Mouse (Mus musculus) testis, adult 2 months (tissue): ENCODE results near the gene Cldn34b4. TPM values are rescaled to one million over a fixed set of nuclear protein-coding genes. Genes with fewer than 3 reads are reported as not detected.

ENCODE experiments used
- H3K27ac ChIP-seq: fragments of 200-500 bp; 2 replicates; pipeline ENCODE4 v1.5.1; 2012; ENCODE audit warnings: low read depth, low read length; ENCODE audit not compliant: control insufficient read depth, insufficient read depth
- H3K27me3 ChIP-seq: fragments of 200-500 bp; 2 replicates; pipeline ENCODE4 v1.6.1; 2012; ENCODE audit warnings: mild to moderate bottlenecking, low read length, moderate library complexity; ENCODE audit not compliant: control insufficient read depth, insufficient read depth
- H3K36me3 ChIP-seq: fragments of 200-500 bp; 2 replicates; pipeline ENCODE4 v1.6.1; 2012; ENCODE audit warnings: mild to moderate bottlenecking, low read length; ENCODE audit not compliant: control insufficient read depth, insufficient read depth
- H3K4me1 ChIP-seq: fragments of 200-500 bp; 2 replicates; pipeline ENCODE4 v1.6.1; 2012; ENCODE audit warnings: low read length; ENCODE audit not compliant: control insufficient read depth, insufficient read depth
- H3K4me3 ChIP-seq: fragments of 200-500 bp; 2 replicates; pipeline ENCODE4 v1.5.1; 2012; ENCODE audit warnings: low read depth, mild to moderate bottlenecking, low read length, moderate library complexity, mixed read lengths; ENCODE audit not compliant: control insufficient read depth
- CTCF ChIP-seq: fragments of 200-500 bp; IDR thresholded peaks from 2 replicates; pipeline ENCODE4 v1.5.1; 2012; ENCODE audit warnings: low read depth, mild to moderate bottlenecking, inconsistent platforms, low read length, moderate library complexity; ENCODE audit not compliant: control insufficient read depth, insufficient read depth, insufficient replicate concordance
- POLR2A ChIP-seq: fragments of 200-500 bp; IDR thresholded peaks from 2 replicates; pipeline ENCODE4 v1.6.1; 2012; ENCODE audit warnings: low read depth, mild to moderate bottlenecking, inconsistent platforms, low read length, moderate library complexity; ENCODE audit not compliant: control insufficient read depth
- polyA plus RNA-seq: library from polyadenylated mRNA; depleted of rRNA; stranded (reverse); fragments of >200 nt; gene quantifications from 2 replicates; pipeline ENCODE4 v1.2.3, GENCODE M21; 2012; rRNA removed

Cldn34b4 gene
- polyA plus RNA-seq = 11.4 and 23.3 TPM in 2 replicates

- TF ChIP-seq CTCF (no peak), POLR2A (no peak)
- H3K36me3 ChIP-seq = no peaks in the 10 kb centered on the region
- H3K27me3 ChIP-seq = no peaks in the 10 kb centered on the region
- H3K27ac ChIP-seq = peak within 1 kb of the TSS; percentile 49
- peak within 1 kb of the TSS; percentile 62 for H3K4me3 ChIP-seq
- H3K4me1 ChIP-seq = no peaks in the 10 kb centered on the region
Measured at GRCm38 (mm10) chrX:76393050-76393449, at the start of gene Cldn34b4. Gene Cldn34b4, plus strand, starts transcription at chrX:76393350.

Other genes with a start within 250 kb of the Cldn34b4 start
- gene Cldn34b3, start 129.0 kb upstream of the Cldn34b4 start, polyA plus RNA-seq = 11.7 and 17.9 TPM in 2 replicates
- 4.6 and 8.9 TPM in 2 replicates for gene Cldn34d, start 209.6 kb downstream of the Cldn34b4 start, polyA plus RNA-seq